Mouse (Mus musculus): ENCODE data around the gene Ldb2. TPM values are rescaled to one million over a fixed set of nuclear protein-coding genes. Genes with fewer than 3 reads are reported as not detected.

The Ldb2 gene
- polyA plus RNA-seq, 1 experiment from 2014 or later, result 47.8 TPM

DNA sequence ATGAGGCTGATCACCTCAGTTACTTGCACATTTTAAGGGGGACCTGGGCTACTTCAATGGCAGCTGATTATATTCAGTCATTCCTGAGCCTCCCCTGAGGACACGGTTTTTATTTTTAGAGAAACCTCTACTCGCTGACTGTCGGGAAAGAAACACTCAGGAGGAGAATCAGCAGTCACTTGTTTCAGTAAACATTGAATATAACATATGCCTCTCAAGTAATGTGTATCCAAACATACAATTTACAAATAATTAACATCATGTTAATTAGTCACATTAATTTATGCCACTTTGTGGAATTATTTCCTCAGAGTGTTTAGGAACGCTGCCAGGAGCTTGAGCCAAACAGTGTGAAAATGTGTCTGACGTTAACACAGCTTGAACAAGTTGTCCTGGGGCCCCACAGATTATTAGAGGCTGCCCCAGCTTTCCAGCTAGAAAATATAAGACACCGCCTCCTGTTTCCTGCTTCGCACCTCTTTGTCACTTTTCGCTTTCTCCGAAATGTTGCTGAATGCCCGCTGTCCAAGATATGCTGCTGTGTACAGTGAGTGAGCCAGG lies 219.5 kb downstream of the Ldb2 start:
- no peak overlapping the region for H3K4me3 ChIP-seq
- no peak overlapping the region for H3K27ac ChIP-seq
- WGBS, result 43% methylated on average over 10 of the region's 10 CpGs

DNA sequence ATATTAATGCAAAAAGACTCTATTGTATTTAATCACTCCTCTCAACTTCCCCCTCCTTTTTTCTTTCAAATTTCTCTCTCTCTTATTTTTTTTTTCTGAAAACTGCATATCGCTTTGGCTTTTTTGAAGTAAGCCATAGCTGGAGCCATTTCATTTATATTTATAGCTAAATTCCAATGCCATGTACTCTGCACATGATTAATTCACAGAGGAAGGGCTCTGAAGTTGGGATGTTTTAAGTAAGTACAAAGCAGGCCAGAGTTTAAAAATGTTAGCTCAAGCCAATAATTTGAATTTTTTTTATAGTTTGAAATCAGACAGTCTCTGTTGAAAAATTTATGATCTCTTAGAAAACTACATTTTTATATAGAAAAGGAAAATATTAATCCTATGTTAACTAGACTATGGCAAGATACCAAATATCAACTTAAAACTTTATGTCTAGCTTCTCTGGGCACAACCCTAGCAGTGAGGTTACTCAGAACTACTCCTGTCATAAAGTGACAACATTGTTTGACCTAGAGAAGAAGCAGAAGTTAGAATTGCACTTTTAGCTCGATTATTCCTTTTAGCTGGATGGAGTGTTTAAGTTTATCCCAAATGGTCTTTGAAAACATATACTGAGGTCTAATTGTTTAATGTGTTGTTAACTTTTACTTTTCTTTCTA lies 222.7 kb downstream of the Ldb2 start:
- Histone ChIP-seq H3K4me2 (no peak overlapping the region), H3K27me3 (no peaks in the 10 kb centered on the region), H3K4me3 (no peak overlapping the region), H3K36me3 (no peaks in the 10 kb centered on the region), H3K9me3 (no peaks in the 10 kb centered on the region), H3K9ac (no peak overlapping the region), H3K27ac (no peak overlapping the region), H3K4me1 (peaks cover 11% of the 10 kb centered on the region; the same call in 1 of the 2 replicates)
- 40% methylated on average over 2 of the region's 2 CpGs for WGBS
- no peak for ATAC-seq (ENCODE audit: borderline replicate concordance, extremely low read depth, low FRiP score, low TSS enrichment)

More for the DNA sequence above, 219.5 kb downstream of the Ldb2 start:
- H3K9me3 ChIP-seq, result no peaks in the 10 kb centered on the region
- H3K36me3 ChIP-seq, result no peaks in the 10 kb centered on the region
- H3K4me1 ChIP-seq, result peaks cover 11% of the 10 kb centered on the region; the same call in 1 of the 2 replicates
- H3K4me2 ChIP-seq, result no peak overlapping the region
- H3K27me3 ChIP-seq, result no peaks in the 10 kb centered on the region
- no peak for ATAC-seq (ENCODE audit: borderline replicate concordance, extremely low read depth, low FRiP score, low TSS enrichment)
- no peak overlapping the region for H3K9ac ChIP-seq

DNA sequence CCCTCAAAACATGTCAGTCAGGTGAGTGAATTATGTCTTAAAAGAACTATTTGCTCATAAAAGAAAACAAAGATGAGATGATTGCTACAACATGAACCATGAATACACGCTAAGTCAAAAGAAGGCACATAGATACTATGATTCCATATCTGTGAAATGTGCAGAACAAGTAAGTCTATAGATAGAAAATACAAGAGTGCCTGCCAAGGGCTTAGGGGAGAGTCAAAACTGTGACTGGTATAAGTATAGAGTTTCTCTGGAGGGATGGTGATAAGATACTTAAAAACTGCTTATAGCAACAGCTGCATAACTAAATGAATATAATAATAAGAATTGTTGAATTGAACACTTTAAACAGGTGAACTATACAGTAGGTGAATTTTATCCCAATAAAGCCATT lies 224.8 kb downstream of the Ldb2 start:
- Histone ChIP-seq H3K4me1 (no peaks in the 10 kb centered on the region), H3K27ac (no peak overlapping the region), H3K27me3 (no peaks in the 10 kb centered on the region), H3K4me3 (no peak overlapping the region), H3K4me2 (no peak overlapping the region), H3K36me3 (no peaks in the 10 kb centered on the region), H3K9ac (no peak overlapping the region), H3K9me3 (no peaks in the 10 kb centered on the region)
- ATAC-seq (ENCODE audit: borderline replicate concordance, extremely low read depth, low FRiP score, low TSS enrichment), result no peak
- 84% methylated on average over 1 of the region's 1 CpGs for WGBS

DNA sequence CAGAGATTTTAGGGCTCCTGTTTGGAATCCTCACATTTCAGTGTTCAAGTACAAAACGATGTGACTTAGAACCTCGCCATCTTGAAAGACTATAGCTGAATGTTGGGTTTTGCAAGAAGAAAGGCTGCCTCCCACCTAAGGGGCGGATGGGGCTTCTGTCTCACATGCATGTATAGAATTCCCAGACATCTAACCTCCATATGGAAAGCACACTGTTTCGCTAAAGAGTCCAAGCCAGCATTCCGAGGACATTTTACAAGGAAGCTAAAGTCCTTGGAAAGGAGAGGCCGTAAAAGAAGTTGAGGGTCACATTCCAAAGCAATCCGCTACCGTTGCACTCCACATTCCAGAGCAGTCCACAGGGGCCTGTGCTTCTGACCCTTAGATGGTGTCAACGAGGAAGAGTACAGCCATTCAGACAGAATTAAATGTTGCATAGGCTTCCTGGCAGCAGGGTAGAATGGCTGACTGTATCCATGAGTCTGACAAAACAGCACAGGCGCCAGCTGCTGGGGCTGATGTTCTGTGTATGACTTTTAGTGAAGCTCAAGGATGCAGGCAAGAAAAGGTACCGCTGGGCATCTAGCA lies 245.6 kb downstream of the Ldb2 start:
- Histone ChIP-seq H3K27ac (no peak overlapping the region), H3K4me1 (no peaks in the 10 kb centered on the region), H3K27me3 (no peaks in the 10 kb centered on the region), H3K36me3 (no peaks in the 10 kb centered on the region), H3K4me2 (no peak overlapping the region), H3K4me3 (no peak overlapping the region), H3K9me3 (no peaks in the 10 kb centered on the region), H3K9ac (no peak overlapping the region)
- ATAC-seq (ENCODE audit: borderline replicate concordance, extremely low read depth, low FRiP score, low TSS enrichment), result no peak
- WGBS, result 65% methylated on average over 11 of the region's 11 CpGs

DNA sequence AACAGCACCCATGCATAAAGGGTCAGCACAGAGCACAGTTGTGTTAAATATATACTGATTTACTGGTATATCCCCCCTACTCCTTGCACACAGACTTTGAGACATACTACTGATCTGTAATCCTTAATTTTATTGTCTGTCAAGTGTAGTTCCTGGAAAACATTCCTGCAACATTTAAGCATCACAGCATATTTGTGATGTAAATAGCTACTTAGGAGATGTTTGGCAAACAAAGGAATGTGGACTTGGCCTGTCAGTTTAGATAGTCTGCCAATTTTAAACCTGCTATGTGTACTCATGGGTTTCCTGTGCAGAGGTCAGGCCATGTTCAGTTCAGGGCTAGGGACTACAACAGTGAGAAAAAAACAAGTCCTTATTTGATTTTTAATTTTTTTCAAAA lies 246.3 kb downstream of the Ldb2 start:
- no peak overlapping the region for H3K27ac ChIP-seq
- H3K9me3 ChIP-seq, result no peaks in the 10 kb centered on the region
- no peak overlapping the region for H3K4me3 ChIP-seq
- ATAC-seq (ENCODE audit: borderline replicate concordance, extremely low read depth, low FRiP score, low TSS enrichment), result no peak
- H3K4me2 ChIP-seq, result no peak overlapping the region
- no peaks in the 10 kb centered on the region for H3K36me3 ChIP-seq
- H3K4me1 ChIP-seq, result no peaks in the 10 kb centered on the region
- no peaks in the 10 kb centered on the region for H3K27me3 ChIP-seq
- no peak overlapping the region for H3K9ac ChIP-seq

DNA sequence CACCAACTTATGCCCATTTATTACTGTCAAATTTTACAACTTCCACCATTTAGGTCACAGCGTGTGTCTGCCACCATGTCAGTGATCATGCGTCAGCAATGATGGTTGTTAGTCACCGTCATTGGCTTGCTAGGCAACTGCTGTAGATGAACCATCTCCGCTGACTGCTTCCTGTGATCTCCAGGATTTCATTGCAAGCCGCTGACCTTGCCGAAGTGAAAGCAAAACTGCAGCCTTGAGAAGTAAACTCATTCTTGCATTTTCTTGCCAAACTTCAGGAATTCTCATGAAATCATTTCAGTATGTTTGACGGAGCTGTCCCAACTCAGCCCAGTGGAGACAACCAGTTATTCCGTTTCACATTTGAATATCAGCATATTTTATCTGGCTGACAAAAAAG lies 247.4 kb downstream of the Ldb2 start:
- Histone ChIP-seq H3K4me2 (0 out of 2 replicates have a peak overlapping the region, but pooled peaks have one; percentile 5), H3K36me3 (no peaks in the 10 kb centered on the region), H3K27me3 (no peaks in the 10 kb centered on the region), H3K9me3 (no peaks in the 10 kb centered on the region), H3K27ac (no peak overlapping the region), H3K9ac (no peak overlapping the region), H3K4me1 (no peaks in the 10 kb centered on the region), H3K4me3 (no peak overlapping the region)
- WGBS, result 74% methylated on average over 8 of the region's 8 CpGs
- ATAC-seq (ENCODE audit: borderline replicate concordance, extremely low read depth, low FRiP score, low TSS enrichment), result no peak

DNA sequence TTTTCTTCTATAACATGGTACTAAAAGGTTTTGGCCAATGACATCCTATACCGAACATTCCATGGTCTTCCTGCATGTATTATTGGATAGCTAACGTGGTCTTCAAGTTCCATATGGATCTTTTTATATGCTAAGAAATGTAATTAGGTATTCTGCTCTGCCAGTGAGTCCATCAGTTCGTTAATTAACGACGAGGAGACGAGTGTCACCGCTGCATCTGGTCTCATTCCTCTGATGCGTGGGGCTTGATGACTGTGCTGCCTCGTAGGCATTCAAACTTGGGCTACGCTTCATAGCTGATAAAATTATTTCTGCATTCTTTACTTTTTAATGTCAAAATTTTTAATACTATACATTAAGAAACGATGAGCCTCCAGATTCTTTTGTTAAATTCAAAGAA lies 251.0 kb downstream of the Ldb2 start:
- Histone ChIP-seq H3K36me3 (no peaks in the 10 kb centered on the region), H3K4me2 (no peak overlapping the region), H3K4me1 (no peaks in the 10 kb centered on the region), H3K4me3 (no peak overlapping the region), H3K9ac (no peak overlapping the region), H3K27ac (no peak overlapping the region), H3K27me3 (no peaks in the 10 kb centered on the region), H3K9me3 (no peaks in the 10 kb centered on the region)
- 86% methylated on average over 11 of the region's 11 CpGs for WGBS
- ATAC-seq (ENCODE audit: borderline replicate concordance, extremely low read depth, low FRiP score, low TSS enrichment), result no peak

DNA sequence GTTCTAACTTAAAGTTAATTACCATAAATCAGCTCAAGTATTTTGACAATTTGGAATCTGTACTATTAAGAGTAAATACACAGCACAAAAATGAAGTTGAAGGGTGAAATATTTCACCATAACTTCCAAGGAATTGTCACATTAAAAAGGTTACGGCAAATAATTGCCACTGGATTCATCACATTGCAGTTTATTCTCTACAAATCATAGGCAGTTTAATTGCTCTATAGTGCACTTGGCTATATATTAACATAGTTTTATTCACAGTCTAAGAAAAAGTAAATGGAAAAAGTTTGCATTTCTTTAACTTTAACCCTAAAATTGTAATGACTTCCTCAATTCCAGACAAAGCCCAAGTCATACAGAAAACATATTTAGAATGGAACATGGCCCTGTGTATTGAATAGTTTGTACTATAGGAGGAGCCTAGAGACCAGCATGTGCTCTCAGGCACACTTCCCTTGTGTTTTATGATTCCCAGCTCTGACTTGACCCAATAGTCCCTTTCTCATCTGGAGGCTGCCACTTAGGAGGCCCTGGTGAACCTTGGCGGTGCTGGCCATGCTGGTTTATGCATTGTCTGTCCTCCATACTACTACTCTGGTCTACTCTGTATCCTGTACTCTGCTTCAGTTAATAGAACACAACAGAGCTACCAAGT lies 255.9 kb downstream of the Ldb2 start:
- 97% methylated on average over 2 of the region's 2 CpGs for WGBS
- no peaks in the 10 kb centered on the region for H3K36me3 ChIP-seq
- no peak overlapping the region for H3K27ac ChIP-seq
- ATAC-seq (ENCODE audit: borderline replicate concordance, extremely low read depth, low FRiP score, low TSS enrichment), result no peak
- H3K9ac ChIP-seq, result no peak overlapping the region
- no peak overlapping the region for H3K4me3 ChIP-seq
- H3K27me3 ChIP-seq, result no peaks in the 10 kb centered on the region
- no peaks in the 10 kb centered on the region for H3K9me3 ChIP-seq
- H3K4me1 ChIP-seq, result no peaks in the 10 kb centered on the region
- H3K4me2 ChIP-seq, result no peak overlapping the region

DNA sequence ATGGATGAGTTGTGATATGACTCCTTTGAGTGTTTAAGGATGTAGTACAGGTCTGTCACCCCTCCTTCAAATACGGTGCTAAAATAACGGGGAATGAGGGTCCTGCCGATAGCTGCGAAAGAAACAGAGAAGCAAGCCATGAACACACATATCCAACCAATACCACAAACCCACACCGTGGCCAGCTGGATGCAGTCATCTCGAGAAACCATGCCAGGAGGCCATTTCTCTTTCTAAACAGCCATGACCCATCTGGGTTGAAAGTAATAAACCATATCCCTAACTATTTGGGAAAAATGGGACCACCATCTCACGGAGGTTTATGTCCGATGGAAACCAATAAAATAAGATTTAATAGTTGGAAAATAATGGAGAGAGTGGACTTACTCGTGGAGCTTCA lies 257.7 kb downstream of the Ldb2 start:
- WGBS, result 72% methylated on average over 9 of the region's 9 CpGs
- Histone ChIP-seq H3K9ac (no peak overlapping the region), H3K36me3 (no peaks in the 10 kb centered on the region), H3K4me2 (no peak overlapping the region), H3K9me3 (no peaks in the 10 kb centered on the region), H3K4me3 (no peak overlapping the region), H3K27ac (no peak overlapping the region), H3K27me3 (no peaks in the 10 kb centered on the region), H3K4me1 (no peaks in the 10 kb centered on the region)
- ATAC-seq (ENCODE audit: borderline replicate concordance, extremely low read depth, low FRiP score, low TSS enrichment), result no peak

DNA sequence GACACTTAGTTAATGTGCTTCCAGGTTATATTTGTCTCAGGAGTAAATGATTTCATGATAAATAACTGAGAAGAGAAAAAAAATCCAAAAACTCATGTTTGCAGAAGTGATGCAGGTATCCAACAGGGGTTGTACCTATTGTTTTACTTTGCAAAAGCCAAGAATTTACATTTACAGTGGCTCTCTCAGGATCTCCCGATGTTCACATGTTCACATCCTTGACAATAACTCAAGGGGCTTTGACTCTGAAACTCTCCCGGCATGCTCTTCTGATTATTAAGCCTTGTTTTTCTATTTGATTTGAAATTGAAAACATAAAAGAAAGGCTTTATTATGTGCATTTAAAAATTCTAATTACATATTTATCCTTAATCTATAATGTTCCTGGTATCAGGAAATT lies 260.8 kb downstream of the Ldb2 start:
- Histone ChIP-seq H3K27ac (no peak overlapping the region), H3K4me2 (no peak overlapping the region), H3K36me3 (no peaks in the 10 kb centered on the region), H3K4me3 (no peak overlapping the region), H3K9ac (no peak overlapping the region), H3K4me1 (no peaks in the 10 kb centered on the region), H3K27me3 (no peaks in the 10 kb centered on the region), H3K9me3 (no peaks in the 10 kb centered on the region)
- 75% methylated on average over 2 of the region's 2 CpGs for WGBS
- ATAC-seq (ENCODE audit: borderline replicate concordance, extremely low read depth, low FRiP score, low TSS enrichment), result no peak

DNA sequence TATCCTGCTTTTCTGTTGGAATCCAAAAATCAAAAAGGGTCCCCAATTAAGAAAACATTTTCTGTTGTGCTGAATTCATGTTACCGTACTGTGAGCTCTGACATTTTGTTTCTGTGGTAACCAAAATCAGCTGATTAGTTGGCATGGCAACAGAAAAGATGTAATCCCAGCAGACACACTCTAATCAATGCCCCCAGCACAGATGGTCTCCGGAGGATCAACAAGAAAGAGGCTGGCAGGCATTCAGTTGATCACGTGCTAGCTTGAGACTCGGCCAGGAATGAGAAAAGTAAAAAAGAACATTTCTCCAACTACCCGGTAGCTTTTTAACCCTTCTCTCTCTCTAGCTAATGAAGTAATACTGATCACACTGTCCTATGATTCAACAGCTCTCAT lies 261.5 kb downstream of the Ldb2 start:
- no peak overlapping the region for H3K4me2 ChIP-seq
- no peak for ATAC-seq (ENCODE audit: borderline replicate concordance, extremely low read depth, low FRiP score, low TSS enrichment)
- no peak overlapping the region for H3K4me3 ChIP-seq
- H3K27ac ChIP-seq, result no peak overlapping the region
- H3K9me3 ChIP-seq, result no peaks in the 10 kb centered on the region
- H3K36me3 ChIP-seq, result no peaks in the 10 kb centered on the region
- no peaks in the 10 kb centered on the region for H3K27me3 ChIP-seq
- no peaks in the 10 kb centered on the region for H3K4me1 ChIP-seq
- no peak overlapping the region for H3K9ac ChIP-seq
- 29% methylated on average over 5 of the region's 5 CpGs for WGBS

DNA sequence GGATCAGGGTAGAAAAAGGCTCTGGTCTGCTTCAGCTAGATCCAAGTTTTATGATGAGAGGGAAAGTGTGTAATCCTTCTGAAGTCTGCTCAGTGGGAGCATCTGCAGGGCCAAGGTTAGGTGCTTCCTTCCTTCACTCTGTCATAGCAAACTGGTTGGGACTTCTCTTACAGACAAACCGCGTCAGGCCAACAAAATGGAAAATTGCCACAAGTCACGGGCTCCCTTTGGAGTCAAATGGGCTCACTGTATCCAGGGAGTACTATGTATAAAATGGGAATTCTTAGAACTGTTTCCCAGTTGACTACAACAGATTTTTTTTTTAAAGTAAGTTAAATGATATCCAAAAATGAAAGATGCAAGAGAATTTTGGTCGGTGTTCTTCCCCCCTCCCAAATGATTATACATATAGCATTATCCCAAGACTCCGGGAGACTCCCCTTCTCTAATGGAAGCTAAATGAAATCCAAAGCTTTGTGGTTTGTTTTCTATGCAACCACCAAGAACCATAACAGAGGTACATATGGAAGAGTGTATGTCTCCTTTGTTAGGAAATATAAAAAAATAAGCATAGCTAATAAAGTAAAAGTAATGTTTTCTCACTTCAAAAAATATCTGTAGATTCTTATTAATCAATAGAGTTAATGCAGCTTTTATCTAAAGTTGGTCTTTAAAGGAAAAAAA lies 262.0 kb downstream of the Ldb2 start:
- Histone ChIP-seq H3K9me3 (no peaks in the 10 kb centered on the region), H3K36me3 (no peaks in the 10 kb centered on the region), H3K4me1 (no peaks in the 10 kb centered on the region), H3K9ac (no peak overlapping the region), H3K4me2 (no peak overlapping the region), H3K27me3 (no peaks in the 10 kb centered on the region), H3K4me3 (no peak overlapping the region), H3K27ac (no peak overlapping the region)
- WGBS, result 85% methylated on average over 5 of the region's 5 CpGs
- ATAC-seq (ENCODE audit: borderline replicate concordance, extremely low read depth, low FRiP score, low TSS enrichment), result no peak
